Mouse (Mus musculus) Patski (cell line): ENCODE measurements around the gene Rps6kb2. TPM values are rescaled to one million over a fixed set of nuclear protein-coding genes. Genes with fewer than 3 reads are reported as not detected.

Experiments
- ATAC-seq: fragments of 100-300 bp; one replicate; pipeline ENCODE4 v1.8.0; 2021
- CTCF ChIA-PET: fragments of 350-600 bp; sonication (Branson Sonifier 250); formaldehyde crosslinking; loops from one replicate; lab custom pipeline; 2022; ENCODE audit warnings: inconsistent platforms; lab: Charles Lee
- POLR2A ChIA-PET: fragments of 350-600 bp; sonication (Branson Sonifier 250); formaldehyde crosslinking; loops from one replicate; lab custom pipeline; 2022; ENCODE audit warnings: antibody characterized with exemption, inconsistent platforms; lab: Charles Lee
- DNase-seq: peaks from one replicate; pipeline ENCODE4 v3.0.0-alpha.2; 2011; ENCODE audit warnings: low read depth, low spot score
- H3K27me3 ChIP-seq: fragments of 371-371 bp; one replicate; pipeline ENCODE4 v1.5.1; 2021
- CTCF ChIP-seq: fragments of 100-300 bp; IDR thresholded peaks from one replicate; pipeline ENCODE4 v1.5.1; 2021
- in situ Hi-C: fragments of 300-500 bp; cut with MboI; formaldehyde crosslinking; loops from 3 replicates; pipeline ENCODE4 v1.11.1; 2018; ENCODE audit warnings: low pct_unique_long_range_greater_than_20kb, mixed read lengths
- polyA plus RNA-seq: library from polyadenylated mRNA; unstranded; gene quantifications from one replicate; pipeline ENCODE4 v1.2.3, GENCODE M21; 2021

Gene Rps6kb2
- polyA plus RNA-seq, 1 experiment from 2014 or later, result 43.0 TPM

- DNase-seq (peak; percentile 68), ATAC-seq (peak; percentile 40)
- ChIA-PET POLR2A (interaction anchor here (0.7 to 2.9 kb wide), 14 partner anchors 9 to 132 kb away, joined by 3 to 16 read pairs (median 4); partner anchors contain the start of gene Ppp1ca), CTCF (interaction anchor here (0.9 to 2.2 kb wide), 11 partner anchors 9 to 102 kb away, joined by 3 to 9 read pairs (median 4); partner anchors contain the start of gene Aip)
- TF ChIP-seq CTCF, result no peak
- no peaks in the 10 kb centered on the region for H3K27me3 ChIP-seq
- in situ Hi-C loops, result loop anchor here (5.0 kb wide), 2 partner anchors 46 to 79 kb away; no protein-coding TSS in a partner anchor
Measured at GRCm38 (mm10) chr19:4201291-4201909, 38.2 kb upstream of the Rps6kb2 start, which contains the start of gene Rad9a. Rad9a (minus strand) TSS chr19:4201662.

- DNase-seq, result no peak
- CTCF ChIA-PET, result interaction anchor here (1.1 to 2.1 kb wide), 5 partner anchors 10 to 97 kb away, joined by 3 to 11 read pairs (median 3); partner anchors contain the start of gene Pitpnm1
- POLR2A ChIA-PET, result interaction anchor here (0.9 to 3.6 kb wide), 6 partner anchors 10 to 71 kb away, joined by 3 to 22 read pairs (median 4); partner anchors contain the start of gene Aip
- ATAC-seq, result no peak
- H3K27me3 ChIP-seq, result no peaks in the 10 kb centered on the region
- TF ChIP-seq CTCF, result no peak
- in situ Hi-C loops, result no loop called here
Measured at GRCm38 (mm10) chr19:4197180-4197579, 34.0 kb upstream of the Rps6kb2 start.

- ChIA-PET POLR2A (interaction anchor here (0.9 to 3.6 kb wide), 8 partner anchors 11 to 71 kb away, joined by 3 to 22 read pairs (median 4); partner anchors contain the start of gene Aip), CTCF (interaction anchor here (1.1 to 2.1 kb wide), 5 partner anchors 11 to 74 kb away, joined by 3 to 11 read pairs (median 4); no protein-coding TSS in a partner anchor)
- ATAC-seq (no peak), DNase-seq (no peak)
- in situ Hi-C loops, result no loop called here
- no peak for TF ChIP-seq CTCF
- H3K27me3 ChIP-seq, result no peaks in the 10 kb centered on the region
Measured at GRCm38 (mm10) chr19:4196548-4196947, 33.4 kb upstream of the Rps6kb2 start.

- CTCF ChIA-PET, result interaction anchor here (1.1 to 2.1 kb wide), 5 partner anchors 11 to 74 kb away, joined by 3 to 11 read pairs (median 4); no protein-coding TSS in a partner anchor
- TF ChIP-seq CTCF, result no peak
- POLR2A ChIA-PET, result interaction anchor here (0.6 to 3.6 kb wide), 9 partner anchors 12 to 70 kb away, joined by 3 to 22 read pairs (median 3); partner anchors contain the start of genes Aip and Ptprcap
- ATAC-seq, result no peak
- no peak for DNase-seq
- H3K27me3 ChIP-seq, result no peaks in the 10 kb centered on the region
- in situ Hi-C loops, result no loop called here
Measured at GRCm38 (mm10) chr19:4196048-4196447, 32.9 kb upstream of the Rps6kb2 start.

GRCm38 (mm10) chr19:4194776-4195650 lies 31.9 kb upstream of the Rps6kb2 start:
- in situ Hi-C loops, result no loop called here
- DNase-seq, result no peak
- no peak for ATAC-seq
- no peaks in the 10 kb centered on the region for H3K27me3 ChIP-seq
- ChIA-PET CTCF (interaction anchor here (0.9 to 1.3 kb wide), 2 partner anchors 54 to 73 kb away, joined by 3 to 4 read pairs; no protein-coding TSS in a partner anchor), POLR2A (interaction anchor here (0.6 to 3.6 kb wide), 4 partner anchors 25 to 69 kb away, joined by 3 to 22 read pairs (median 6); partner anchors contain the start of genes Aip and Ptprcap)
- no peak for TF ChIP-seq CTCF

- ChIA-PET CTCF (interaction anchor here (1.0 kb wide), 1 partner anchor 34 kb away, joined by 3 read pairs; no protein-coding TSS in a partner anchor), POLR2A (interaction anchor here (1.0 kb wide), 1 partner anchor 24 kb away, joined by 4 read pairs; no protein-coding TSS in a partner anchor)
- H3K27me3 ChIP-seq, result no peaks in the 10 kb centered on the region
- DNase-seq (no peak), ATAC-seq (no peak)
- in situ Hi-C loops, result no loop called here
- TF ChIP-seq CTCF, result no peak
Measured at GRCm38 (mm10) chr19:4194021-4194724, 31.0 kb upstream of the Rps6kb2 start.

- no peak for TF ChIP-seq CTCF
- DNase-seq (no peak), ATAC-seq (no peak)
- H3K27me3 ChIP-seq, result no peaks in the 10 kb centered on the region
- POLR2A ChIA-PET, result interaction anchor here (1.0 to 2.1 kb wide), 4 partner anchors 8 to 63 kb away, joined by 4 to 16 read pairs (median 6); partner anchors contain the start of genes AC109138.7, Clcf1 and Rad9a
- in situ Hi-C loops, result no loop called here
- CTCF ChIA-PET, result interaction anchor here (1.0 to 2.8 kb wide), 4 partner anchors 19 to 35 kb away, joined by 3 to 6 read pairs (median 4); no protein-coding TSS in a partner anchor
Measured at GRCm38 (mm10) chr19:4193129-4193528, 30.0 kb upstream of the Rps6kb2 start.

GRCm38 (mm10) chr19:4192251-4192985 lies 29.3 kb upstream of the Rps6kb2 start:
- no peak for TF ChIP-seq CTCF
- in situ Hi-C loops, result no loop called here
- POLR2A ChIA-PET, result interaction anchor here (0.7 to 2.1 kb wide), 9 partner anchors 9 to 350 kb away, joined by 3 to 22 read pairs (median 5); partner anchors contain the start of genes AC109138.7, Clcf1 and Rad9a
- DNase-seq, result no peak
- ATAC-seq, result no peak
- CTCF ChIA-PET, result interaction anchor here (0.7 to 2.8 kb wide), 8 partner anchors 8 to 36 kb away, joined by 3 to 6 read pairs (median 3); no protein-coding TSS in a partner anchor
- no peaks in the 10 kb centered on the region for H3K27me3 ChIP-seq
